Mouse (Mus musculus): ENCODE data around the gene Aggf1.

Gene Aggf1

DNA sequence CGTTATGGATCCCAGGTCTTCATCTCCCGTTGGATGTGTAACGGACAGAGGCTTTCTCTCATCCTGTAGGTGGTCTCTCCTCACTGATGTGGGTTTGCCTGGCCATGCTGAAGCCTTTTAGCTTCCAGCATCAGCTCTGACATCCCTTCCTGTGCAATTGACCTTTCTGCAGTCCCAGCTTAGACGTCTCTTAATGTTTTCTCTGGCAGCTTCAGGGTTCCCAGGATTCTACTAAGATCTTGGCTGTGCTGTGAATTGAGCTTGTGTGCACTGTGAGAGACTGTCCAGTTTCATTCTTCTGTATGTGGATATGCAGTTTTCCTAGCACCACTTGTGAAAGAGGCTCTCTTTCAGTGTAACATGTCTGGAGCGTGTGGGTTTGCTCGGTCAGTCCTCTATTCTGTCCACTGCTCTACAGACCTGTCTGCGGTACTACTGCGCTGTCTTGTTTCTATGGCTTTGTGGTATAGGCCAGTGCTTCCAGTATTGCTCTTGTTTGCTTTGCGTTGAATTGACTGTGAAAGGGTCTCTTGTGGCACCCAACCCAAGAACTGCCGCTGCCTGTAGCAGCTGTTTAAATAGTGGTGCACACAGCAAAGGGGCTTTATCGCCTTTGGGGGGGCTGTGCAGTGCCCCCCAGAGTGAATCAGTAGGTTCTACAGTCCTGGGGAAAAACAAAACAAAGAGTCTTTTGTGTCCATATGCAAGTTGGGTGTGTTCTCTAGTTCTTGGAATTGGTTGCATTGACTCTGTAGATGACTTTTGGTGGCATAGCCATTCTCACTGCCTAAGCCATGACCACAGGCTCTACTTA, 42.9 kb downstream of the Aggf1 start:
- no peak for DNase-seq (ENCODE audit: low read depth, low spot score)

DNA sequence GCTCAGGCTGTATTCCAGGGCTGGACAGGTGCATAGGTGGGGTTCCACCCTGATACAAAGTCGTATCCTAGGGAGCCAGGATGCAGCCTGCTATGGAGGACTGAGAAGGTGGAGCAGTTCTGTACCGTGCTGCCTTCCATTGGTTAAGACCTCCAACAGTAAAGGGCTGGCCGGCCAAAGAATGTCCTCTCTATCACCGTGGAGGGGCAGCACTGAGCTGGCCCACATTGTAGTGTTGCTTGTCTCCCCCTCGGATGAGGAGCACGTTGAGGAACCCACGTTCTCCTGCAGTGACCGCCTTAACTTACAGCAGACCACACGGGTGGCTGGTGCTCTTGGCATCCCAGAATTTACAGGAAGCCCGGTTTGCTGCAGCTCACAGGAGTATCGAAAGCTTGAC, 44.6 kb downstream of the Aggf1 start:
- no peak for DNase-seq (ENCODE audit: low read depth, low spot score)

DNA sequence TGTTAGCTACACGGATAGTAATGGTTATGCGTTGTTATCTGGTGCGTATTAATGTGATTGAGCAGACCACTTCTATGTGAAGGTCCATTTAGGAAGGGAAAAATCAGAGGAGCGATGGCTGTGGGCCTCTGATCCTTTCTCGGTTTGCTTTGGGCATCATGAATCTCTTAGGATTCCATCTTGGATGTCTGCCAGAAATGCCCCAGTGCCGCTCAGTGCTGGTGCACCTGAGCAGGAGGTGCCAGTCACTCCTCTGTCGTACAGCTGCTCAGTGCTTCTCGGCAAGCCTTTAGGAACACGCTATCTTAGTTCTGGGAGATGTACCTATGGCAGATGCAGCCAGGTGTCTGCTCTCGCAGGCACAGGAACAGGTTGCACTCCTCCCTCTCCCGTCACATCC, 46.4 kb downstream of the Aggf1 start:
- no peak for DNase-seq (ENCODE audit: low read depth, low spot score)

DNA sequence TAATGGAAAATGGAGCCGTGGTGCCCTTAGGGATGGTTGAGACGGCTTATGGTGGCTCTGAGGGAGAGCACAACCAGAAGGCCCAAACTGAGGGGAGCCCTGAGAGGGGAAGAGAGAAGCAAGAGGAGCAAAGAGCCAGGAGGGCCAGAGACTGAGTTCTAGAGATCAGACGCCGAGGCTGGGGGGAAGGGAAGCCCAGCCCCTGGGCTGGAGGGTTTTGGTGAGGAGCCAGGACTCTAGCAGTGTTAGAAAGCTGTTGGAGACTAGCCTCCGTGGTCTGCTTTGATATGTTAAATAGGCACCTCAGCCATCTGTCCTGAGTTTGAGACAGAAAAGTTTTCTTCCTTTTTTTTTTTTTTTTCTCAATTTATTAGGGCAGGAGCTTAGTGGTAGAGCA, 47.8 kb downstream of the Aggf1 start:
- peak; percentile 16 for DNase-seq (ENCODE audit: low read depth, low spot score)

DNA sequence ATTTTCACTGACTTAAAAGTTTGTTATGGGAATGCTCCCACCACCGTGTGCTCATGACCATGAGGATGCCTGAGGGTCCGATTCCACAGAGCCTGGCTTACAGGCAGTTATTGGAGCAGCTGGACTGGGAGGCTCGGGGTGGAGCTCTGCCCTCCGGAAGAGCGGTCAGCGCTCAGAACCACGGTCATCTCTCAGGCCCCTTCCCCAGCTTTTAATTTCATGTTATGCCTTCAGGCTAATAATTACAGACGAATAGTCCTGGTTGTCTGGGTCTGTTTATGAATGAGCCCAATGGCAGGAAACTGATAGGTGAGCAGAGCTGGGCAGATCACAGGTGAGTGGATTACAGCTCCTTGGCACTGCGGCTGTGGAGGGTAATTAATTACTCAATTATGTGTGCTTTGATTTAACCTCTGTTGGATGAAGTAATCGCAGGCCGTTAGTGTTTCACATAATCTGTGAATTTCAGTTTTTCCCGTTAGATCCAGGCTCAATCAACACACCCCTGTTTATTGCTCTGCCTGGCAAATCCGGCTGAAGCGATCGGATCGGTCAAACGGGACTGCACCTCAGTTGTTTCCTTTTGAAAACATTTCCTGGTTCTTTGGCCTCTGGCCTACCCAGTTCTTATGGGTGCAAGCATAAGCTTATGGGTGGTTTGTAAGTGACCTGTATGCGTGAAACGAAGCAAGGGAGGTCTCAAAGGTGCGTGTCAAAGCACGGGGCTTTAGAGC, 48.4 kb downstream of the Aggf1 start:
- peak; percentile 69 for DNase-seq (ENCODE audit: low read depth, low spot score)

DNA sequence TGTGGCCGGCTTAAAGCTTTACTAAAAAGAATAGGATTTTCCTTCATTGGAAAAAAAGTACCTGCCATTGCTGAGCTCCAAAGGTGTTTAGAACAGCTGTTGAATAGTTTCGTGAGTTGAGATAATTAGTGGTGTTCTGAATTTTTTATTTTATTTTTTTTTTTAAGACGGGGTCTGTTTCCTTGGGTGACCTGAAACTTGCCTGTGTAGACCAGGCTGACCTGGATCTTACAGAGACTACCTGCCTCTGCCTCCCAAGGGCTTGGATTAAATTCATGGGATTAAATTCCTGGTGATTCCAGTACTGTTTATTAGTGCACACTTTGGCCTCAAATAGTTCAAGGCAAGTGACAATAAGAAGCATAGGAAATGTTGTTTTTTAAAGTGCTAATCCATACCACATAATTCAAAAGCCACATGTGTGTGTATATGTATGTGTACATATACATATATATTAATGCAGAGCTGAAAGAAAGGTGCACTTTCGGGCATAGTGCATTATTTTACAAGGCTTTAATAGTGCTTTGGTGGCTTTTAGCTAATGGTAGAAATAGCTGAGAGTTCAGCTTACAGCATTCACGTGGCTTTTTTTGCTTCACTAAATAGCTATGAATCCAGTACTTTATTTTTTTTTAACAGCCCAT, 49.1 kb downstream of the Aggf1 start:
- DNase-seq (ENCODE audit: low read depth, low spot score) = no peak

DNA sequence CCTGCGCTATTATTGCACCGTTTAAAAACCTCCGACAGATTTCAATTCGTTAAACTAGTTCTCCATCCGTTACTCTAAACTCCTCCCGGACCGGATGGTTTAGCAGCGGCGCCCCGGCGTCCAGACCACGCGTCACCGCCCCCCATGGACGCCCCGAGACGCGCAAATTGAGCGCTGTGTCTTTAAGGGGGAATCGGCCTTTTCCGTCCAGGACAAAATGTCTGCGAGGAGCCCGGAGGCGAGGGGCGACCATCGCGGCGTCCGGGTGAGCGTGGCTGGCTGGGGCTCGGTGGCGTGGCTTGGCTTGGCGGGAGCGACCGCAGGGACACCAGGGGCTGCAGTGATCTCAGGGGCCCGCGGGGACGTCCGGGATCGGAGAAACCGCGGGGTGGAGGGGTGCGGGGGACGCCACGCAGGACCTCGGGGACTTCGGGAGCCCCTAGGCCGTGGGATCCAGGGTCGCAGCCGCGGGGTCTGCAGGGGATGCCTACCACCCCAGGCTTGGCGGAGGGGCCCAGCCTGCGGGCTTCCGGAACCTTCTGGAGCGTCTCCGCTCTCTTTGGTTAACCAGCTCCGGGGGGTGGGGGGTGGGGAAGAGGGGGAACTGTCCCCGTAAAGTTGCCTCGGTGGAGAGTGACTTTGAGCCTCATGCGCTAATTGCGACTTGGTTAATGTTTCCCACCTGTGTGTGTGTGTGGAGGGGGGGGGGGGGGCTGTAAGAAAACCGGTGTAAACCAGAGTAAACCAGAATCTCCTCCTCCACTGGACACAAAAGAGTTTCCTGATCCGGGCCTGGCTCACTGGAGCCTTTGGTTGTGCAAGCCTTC, 49.9 kb downstream of the Aggf1 start:
- DNase-seq (ENCODE audit: low read depth, low spot score) = peak; percentile 86

DNA sequence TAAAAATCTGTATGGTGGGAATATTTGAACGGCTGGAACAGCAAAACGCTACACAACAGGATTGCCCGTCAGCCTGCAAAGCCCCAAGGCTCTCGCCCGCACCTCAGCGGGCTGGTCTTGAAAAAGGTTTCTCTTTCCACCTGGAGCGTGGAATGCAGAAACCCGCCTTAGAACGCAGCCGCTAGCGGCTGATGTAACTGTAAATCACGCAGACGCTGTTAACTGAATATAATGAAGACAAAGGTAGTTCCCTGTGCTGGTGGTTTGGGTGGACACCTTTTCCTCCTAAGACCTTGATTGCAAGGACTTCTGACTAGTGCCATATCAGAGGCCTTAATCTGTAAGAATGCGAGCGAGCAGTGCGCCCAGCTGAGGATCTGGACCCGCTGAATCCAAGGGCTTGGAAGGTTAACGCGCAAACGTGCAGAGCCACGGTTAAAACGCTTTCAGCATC, 50.5 kb downstream of the Aggf1 start:
- no peak for DNase-seq (ENCODE audit: low read depth, low spot score)

DNA sequence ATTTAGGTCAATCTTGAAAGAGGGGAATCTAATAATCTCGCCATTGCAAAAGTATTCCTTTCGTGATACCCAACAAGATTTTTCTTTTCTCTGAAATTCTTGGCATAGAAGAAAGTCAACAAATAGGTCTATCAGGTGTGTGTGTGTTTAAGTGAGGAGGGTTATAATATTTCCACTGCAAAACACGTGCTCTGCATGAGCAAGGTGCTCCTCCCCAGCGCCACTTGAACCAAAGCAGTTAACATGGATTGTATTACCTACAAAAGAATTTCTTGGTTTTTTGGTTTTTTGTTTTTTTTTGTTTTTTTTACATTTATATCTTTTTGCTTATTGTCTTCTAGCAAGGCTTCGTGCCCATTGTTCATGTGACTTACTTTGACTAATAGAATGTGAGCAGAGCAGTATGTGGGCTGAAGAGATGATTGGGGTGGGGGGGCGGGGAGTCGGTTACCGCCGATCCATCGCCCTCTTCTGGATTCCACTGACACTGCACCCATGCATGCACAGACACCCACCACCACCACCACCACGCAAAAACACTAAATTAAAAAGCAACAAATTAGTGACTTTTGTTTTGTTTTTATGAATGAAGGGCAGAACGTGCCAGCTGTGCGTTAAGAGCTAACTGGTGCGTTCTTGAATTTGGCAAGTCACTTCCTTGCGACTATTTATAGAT, 51.1 kb downstream of the Aggf1 start:
- DNase-seq (ENCODE audit: low read depth, low spot score) = peak; percentile 49

DNA sequence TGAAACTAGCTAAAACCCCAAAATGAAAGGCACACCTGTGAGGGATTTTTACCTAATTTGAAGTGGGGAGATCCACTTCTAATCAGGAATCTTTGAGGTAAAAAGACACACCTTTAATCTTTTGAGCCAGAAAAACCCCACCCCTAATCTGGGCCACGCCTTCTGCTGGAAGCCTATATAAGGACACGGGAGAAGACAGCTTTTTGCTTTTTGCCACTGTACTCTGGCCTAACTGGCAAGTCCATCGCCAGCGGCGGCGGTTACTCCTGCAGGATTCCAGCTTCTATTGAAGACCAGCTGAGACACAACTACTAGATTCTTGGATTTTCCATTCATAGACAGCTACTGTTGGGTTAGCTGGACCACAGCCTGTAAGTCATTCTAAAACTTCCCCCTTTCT, 51.8 kb downstream of the Aggf1 start, which contains the start of gene Zbed3:
TSS of gene Zbed3 (plus strand) at position 213 of the 400 bp plus-strand sequence.
- DNase-seq (ENCODE audit: low read depth, low spot score) = no peak

DNA sequence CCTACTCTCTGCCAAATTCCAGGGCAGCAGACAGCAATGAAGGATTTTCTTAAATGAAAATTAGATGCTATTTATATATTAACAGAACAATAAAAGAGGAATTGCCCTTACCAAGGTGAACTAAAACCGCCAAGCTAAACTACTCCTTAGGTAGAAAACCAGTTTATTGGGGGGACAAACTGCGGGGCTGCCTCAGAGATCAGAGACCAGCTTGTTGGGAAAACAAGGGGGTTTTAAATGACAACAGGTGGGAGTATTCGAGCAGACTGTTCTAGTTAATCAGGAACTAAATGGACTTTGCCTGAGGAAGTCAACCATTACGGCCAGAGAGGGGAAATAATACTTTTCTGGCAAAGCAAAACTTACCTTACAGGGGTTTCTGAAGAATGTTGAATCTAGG, 54.7 kb downstream of the Aggf1 start:
- DNase-seq (ENCODE audit: low read depth, low spot score) = peak; percentile 28

DNA sequence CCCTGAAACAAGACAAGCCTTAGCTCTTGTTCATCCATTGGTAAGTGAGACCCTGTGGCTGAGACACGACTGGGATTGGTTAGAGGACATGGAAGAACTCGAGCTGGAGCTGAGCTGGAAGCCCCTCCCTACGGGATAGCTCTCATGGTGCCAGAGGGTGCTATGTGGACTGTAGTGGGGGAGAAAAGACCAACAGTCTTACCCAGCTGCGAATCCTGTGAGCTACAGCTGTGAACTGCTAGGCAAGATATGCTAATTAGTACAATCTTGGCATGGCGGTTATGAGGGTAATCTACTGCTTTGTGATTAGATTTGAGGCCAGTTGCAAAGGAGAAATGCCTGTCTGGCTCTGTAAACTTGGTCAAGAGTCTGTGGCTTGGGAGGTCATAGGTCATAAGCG, 56.0 kb downstream of the Aggf1 start:
- no peak for DNase-seq (ENCODE audit: low read depth, low spot score)

DNA sequence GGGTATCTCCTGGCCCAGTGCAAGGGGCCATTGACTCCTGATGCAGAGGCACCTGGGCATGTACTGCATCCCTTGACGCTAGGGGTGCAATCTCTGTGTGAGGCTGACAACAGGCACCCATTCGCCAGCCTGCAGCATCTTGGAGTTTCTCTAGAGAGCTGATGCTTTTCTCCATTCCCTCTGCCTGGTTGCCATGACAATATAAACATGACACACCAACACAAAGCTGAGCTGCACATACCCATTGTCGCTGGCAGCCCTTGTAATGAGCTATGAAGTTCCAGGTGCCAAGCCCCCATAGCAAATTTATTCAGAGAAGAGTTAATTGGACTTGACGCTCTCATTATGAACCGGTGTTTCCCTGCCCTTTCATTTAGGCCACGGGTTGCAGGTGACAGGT, 63.1 kb downstream of the Aggf1 start:
- no peak for DNase-seq (ENCODE audit: low read depth, low spot score)

DNA sequence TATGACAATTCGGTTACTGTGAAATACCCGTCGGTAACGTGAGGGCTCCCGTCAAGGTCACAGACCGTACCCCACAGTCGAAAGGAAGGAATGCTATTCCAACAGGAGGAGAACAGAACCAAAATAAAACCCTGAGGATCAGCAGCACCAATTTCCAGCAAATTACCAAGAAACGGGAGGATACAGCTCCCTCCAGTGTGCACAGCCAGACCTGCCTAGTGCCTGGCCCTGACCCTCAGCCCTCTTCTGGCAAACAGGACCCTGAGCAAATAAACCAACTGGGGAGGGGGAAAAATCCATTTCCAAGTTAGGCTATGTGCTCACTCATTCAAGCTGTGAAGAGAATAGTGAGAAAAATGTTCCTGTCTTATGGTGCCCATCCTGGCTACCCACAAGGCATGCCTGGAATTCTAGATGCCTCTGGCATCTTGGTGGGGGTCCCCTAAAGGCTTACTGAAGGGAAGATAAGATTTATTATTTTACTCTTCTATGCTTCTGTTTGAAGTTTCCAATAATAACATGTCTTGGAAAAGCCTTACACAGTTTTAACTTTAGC, 68.0 kb downstream of the Aggf1 start:
- DNase-seq (ENCODE audit: low read depth, low spot score) = no peak

DNA sequence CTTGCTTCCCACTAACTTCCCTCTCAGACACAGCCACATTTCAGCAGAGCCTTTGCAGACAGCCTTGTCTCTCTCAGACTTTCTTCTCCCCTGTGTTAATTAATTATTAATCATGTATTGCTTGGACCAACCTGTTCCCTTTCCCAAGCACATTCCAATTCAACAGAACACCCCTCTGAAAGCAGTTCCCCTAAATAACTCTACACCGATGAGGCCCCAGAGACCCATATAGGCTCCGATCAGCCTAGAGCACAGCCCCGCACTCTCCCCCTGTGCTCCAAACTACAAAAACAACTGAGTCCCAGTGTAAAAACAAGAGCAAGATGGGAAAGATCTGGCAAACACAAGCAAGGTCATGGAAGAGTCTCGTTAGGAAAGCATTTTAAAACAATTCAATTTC, 68.6 kb downstream of the Aggf1 start:
- no peak for DNase-seq (ENCODE audit: low read depth, low spot score)

All from forelimb bud, embryonic 11.5 days (tissue).